Mouse (Mus musculus): ENCODE results near the gene Nubp2. TPM values are rescaled to one million over a fixed set of nuclear protein-coding genes. Genes with fewer than 3 reads are reported as not detected.

Nubp2 gene
- total RNA-seq, 2 experiments from 2014 or later: 30.4 to 31.0 TPM

DNA sequence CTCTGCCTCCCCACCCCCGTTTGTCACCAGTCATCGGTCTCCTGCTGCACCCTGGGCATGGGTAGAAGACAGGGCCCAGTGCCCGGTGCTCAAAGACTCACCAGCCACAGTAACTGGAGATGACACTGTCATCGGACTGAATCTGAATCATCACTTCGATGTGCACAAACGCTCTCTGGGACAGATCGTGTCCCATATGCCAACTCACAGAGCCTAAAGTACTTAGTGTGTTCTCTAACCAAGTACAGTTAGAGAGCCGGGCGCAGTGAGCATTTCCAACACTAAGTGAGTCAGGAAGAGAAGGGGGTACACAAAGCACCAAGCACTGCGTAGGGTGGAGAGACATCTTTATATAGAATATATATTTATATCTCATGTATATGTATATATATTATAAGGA lies 18.2 kb downstream of the Nubp2 start:
- peak in 1 of 2 experiments; percentile 39 for DNase-seq (ENCODE audit: low spot score in 2 of 2)

DNA sequence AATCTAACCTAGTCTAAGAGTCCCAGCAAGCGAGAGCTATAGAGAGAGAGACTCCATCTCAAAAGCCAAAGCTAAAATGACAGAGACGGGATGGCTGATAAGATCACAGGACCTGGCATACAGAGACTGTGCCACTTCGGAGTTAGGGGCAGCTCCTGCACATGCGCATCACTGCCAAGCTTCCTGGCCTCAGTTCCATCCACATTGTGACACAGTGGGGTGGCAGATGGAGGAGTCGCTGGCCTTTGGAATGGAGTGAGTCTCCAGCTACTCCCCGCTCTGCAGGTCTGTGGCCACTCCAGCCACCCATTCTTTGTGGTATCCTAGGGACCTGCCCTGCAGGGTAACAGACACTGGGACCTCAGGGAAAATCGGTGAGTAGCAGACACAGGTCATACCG lies 20.4 kb downstream of the Nubp2 start, which contains the start of gene Igfals:
TSS of gene Igfals (plus strand) at position 222 of the 400 bp plus-strand sequence.
- DNase-seq (ENCODE audit: low spot score in 2 of 2): no peak

DNA sequence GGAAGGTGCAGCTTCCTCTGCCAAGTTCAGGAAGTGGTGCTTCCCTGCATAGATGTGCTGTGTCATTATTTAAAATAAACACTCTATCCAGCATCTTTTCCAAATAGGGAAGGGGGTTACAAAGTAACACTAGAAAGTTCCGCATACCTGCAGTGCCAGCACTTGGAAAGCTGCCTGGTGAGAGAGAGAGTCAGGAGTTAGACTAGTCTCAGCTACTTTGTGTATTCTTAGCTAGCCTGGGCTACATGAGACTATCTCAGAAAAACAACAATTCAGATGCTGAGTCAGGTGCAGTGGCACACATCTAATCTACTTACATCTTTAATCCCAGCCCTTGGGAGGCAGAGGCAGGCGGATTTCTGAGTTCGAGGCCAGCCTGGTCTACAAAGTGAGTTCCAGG lies 24.4 kb downstream of the Nubp2 start:
- no peak for DNase-seq (ENCODE audit: low spot score in 2 of 2)

DNA sequence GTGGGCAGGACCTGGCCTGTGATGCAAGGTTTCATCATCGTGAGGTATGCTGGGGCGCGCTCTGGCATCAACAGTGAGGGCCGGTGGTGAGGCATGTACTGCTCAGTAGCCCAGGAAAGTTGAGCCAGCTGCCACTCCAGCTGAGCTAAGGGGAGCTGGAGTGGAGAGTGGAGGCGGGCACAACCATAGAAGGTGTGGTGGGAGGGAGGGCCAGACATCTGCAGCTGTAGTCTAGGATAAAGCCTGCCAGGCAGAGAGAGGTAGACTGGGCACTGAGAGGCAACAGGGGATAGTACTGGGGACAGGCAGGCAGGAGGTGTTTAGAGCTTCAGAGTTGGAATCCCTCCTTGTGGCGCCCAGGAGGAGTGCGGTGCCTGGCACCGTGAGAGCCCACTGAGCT lies 26.1 kb downstream of the Nubp2 start:
- DNase-seq (ENCODE audit: low spot score in 2 of 2): no peak

DNA sequence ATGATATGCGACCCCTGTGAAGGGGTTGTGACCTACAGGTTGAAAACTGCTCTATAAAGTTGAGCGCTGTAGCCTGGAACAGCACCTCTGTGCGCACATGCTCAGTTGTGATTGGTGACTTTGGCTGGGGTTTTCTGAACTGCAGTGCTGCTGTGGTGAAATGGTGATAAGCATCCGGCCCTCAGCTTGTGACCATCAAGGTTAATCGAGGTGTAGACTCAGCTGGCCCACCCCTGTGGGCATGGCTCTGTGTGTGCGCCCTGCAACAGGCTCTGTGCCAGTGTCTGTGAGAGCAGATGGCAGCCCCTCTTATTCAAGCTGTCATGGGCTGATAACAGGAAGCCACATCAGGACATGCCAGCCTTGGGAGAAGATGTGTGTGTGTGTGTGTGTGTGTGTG lies 27.2 kb downstream of the Nubp2 start:
- DNase-seq (ENCODE audit: low spot score in 2 of 2): no peak

DNA sequence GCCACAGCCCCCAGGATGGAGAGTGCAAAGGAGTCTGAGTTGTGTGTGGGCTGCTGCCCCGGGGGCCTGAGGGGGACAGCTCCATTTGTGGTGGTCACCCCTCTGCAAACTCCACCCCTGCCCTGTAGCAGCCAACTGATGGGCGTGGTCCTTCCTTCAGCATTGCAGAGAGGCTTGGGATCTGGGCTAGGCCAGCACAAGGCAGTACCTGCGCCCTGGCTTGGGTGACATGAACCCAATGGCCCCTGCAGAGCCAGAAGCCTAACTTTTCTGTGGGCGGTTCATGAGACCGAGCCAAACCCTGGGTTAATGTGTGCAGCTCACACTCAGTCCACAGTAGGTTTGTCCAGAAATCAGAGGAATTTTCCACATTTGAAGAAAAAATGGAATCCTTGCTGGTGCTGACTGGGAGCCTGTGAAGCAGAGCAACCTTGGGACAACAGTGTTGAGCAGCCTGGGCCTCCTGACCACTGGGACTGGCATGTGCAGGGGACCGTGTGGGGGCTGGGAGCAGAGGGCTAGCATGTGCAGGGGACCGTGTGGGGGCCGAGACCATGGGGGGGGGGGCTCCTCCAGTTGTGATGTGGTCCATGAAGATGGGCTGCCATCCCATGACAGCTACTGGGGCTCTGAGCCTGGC lies 28.2 kb downstream of the Nubp2 start:
- DNase-seq (ENCODE audit: low spot score in 2 of 2): no peak

DNA sequence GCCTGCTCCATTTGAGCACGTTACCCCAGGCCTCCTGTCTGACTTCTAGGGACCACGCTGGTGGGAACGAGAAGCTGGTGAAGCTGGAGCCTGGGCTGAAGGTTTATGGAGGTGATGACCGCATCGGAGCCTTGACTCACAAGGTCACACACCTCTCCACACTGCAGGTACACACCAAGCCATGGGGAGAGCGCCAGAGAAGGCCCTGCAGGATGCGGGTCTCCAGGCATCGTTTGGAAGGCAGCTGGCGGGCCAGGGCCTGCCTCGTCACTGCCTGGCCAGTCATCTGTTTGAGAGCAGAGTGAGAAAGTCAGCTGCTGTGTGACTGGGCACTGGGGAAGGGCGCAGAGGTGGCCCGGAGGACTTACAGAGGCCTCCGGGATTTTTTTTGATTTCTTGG lies 29.6 kb downstream of the Nubp2 start:
- DNase-seq (ENCODE audit: low spot score in 2 of 2): no peak

DNA sequence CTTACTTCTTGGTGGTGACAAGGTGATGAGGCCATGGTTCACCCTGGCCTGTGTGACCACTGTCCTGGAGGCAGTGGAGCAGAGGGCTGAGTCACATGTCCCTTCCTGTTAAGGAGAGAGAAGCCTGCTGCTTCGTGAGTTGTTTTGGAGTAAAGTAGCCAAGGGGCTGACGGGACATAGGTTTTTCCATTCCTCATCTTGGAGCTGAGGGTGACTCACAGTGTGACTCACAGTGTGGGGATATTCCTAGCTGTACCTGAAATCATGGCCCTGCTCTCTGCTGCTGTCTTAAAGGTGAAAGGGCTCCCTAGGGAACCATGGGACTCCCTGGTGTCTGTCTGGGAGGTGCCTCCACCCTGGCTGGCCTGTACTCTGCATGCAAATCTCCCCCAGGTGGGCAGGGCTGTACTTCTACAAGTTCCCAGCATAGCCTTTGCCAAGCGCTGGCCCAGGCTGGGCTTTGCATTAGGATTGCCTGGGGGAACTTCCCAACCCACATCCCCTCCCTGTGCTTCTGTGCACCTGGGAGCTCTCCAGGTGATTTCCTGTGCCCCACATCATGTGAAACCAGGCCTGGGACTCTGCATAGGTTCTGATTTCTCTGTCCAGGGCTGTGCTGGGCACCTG lies 30.2 kb downstream of the Nubp2 start:
- DNase-seq (ENCODE audit: low spot score in 2 of 2): no peak

DNA sequence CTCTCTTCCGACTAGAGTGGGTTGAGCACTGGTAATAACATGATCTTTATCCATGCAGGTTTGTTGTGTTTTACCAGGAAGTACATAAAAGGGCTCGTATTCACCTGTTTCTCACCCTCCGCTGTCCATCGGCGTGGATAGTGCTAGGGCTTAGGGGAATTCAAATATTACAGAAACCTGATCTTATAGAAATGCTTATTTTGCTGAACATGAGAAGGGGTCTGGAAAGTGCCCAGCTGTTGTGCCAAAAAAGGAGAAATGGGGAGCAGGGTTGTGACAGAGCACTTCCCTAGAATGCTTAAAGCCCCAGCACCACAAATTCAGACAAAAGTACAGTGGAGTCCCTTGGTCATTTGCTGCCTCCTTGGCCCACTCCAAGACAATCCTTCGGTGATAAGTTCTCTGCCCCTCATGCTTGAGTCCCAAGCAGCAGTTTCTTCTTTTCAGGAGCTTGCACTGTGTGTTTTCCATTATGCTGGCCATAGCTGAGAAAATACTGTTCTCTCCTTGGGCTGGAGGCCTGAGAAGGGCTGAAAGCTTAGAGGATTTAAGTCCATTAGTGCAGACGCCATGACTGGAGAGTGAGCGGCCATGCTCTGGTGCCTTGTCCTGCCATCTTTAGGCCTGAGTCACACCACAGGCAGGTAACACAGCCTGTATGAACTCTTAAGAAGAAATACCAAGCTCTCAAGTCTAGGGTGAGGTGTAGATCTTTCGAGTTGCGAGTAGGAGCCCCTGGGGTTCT lies 34.6 kb downstream of the Nubp2 start:
- no peak for DNase-seq (ENCODE audit: low spot score in 2 of 2)

DNA sequence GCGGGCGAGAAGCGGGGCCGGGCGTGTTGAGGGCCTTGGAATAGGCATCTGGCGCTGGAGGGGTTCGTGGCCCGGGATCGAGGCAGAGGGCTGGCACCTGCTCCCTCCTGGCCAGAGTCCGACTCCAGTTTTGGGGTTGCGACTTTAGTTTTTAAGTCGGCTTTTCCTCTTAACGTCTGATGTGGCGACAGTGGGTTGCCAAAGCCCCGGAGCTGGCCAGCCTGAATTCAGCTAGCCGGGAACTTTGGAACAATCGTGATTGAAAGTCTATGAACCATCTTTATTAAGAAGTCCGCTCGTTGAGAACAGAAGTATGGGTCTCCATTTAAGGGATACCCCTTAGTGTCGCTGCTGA lies 35.4 kb downstream of the Nubp2 start:
- DNase-seq (ENCODE audit: low spot score in 2 of 2): no peak

DNA sequence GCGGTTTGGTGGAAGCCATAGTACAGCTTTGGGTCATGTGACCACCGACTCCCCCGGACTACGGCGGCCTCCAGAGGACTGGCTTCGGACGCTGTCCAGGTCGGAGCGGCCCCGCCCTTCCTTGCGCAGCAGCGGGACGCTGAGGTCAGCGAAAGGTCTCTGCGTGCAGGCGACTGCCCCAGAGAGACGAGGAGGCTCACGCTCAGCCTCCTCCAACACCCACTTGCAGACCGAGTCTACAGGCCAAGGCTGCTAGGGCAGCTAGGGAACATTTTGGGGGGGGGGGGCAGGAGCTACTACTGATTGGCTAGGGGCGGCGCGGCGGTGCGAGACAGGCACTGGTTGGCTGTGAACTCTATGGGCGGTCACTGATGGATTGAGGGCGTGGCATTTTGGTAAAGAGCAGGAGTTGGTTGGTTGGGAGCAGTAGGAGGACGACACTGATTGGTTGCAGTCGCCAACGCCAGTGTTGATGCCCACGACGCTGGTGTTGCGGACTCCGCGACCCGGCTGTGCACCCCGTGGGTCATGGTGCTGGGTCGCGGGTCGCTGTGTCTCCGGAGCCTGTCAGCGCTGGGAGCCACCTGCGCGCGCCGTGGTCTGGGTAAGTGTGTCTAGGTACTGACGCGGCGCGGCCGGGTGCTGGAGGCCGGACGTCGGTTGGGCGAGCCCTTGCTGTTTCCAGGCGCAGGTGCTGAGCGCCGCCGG lies 35.9 kb downstream of the Nubp2 start, which contains the start of gene Fahd1:
TSS of gene Fahd1 (minus strand) at position 300 of the 708 bp plus-strand sequence.
- peak; percentile 92 to 95 for DNase-seq (ENCODE audit: low spot score in 2 of 2)

DNA sequence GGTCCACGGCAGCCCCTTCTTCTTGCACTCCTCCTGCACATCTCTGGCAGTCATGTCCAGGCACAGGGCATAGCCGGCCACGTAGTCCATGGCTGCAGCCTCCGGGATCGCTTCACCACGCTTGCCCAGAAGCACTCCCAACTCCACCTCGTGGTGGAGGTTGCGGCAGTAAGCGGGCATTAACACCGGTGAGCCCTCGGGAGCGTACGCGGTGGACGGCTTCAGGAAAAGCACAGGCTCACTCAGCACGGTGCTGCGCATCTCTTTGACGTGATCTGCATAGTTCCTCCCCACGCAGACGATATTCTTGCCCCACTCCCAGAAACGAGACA lies 36.5 kb downstream of the Nubp2 start:
- DNase-seq (ENCODE audit: low spot score in 2 of 2): no peak

DNA sequence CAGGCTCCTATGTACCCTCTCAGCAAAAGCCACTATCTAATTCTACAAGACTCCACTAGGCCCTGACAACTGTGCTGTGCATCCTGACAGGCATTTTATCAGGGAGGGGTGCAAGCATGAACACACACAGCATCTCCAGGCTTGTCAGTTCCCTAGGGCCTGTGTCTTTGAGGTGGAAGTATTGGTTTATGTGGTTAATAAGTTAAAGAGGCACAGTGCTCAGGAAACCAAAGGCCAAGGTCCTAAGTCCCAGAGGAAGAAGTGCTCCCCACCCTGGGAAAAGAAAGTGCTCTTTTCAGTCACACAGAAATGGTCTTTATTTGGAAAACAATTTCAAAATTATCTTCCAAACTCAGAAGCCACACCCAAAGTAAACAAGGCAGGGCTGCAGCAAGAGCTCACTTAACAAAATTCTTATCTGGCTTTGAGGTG lies 37.5 kb downstream of the Nubp2 start:
- DNase-seq (ENCODE audit: low spot score in 2 of 2): no peak

DNA sequence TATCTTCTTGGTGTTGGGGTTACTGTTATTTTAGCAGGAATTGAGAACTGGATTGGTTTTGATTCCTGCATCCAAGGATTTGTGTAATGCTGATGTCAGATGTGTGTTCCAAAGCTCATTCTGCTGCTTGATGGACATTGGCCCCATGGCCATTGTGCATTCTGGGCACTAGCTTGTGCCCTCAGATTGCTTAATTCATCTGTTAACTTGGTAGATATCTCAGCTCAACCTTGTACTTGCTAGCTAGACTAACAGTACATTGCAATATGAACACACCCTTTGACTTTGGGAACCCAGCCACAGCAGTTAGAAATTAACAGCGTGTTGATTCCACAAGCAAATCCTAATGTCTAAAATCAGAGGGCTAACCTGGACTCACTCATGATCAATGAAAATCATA lies 38.8 kb downstream of the Nubp2 start:
- no peak for DNase-seq (ENCODE audit: low spot score in 2 of 2)

DNA sequence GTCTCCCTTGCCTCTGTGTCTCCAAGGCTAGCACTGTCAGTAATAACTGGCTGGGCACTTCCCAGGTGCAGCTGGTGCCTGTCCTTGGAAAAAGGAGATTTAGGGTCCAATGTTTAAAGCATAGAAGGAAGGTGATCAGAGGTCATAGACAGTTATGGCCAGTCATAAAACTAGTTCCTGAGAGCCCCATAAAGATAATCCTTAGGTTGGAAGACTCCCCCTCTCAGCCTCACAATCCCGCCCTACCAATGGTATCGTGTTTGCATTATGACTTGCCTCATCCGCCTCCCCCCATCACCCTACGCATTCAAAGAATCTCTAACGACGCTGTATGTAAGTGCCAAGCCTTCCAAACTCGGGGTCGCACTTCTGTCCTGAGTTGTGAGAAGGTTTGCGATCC lies 41.6 kb downstream of the Nubp2 start:
- no peak for DNase-seq (ENCODE audit: low spot score in 2 of 2)

DNA sequence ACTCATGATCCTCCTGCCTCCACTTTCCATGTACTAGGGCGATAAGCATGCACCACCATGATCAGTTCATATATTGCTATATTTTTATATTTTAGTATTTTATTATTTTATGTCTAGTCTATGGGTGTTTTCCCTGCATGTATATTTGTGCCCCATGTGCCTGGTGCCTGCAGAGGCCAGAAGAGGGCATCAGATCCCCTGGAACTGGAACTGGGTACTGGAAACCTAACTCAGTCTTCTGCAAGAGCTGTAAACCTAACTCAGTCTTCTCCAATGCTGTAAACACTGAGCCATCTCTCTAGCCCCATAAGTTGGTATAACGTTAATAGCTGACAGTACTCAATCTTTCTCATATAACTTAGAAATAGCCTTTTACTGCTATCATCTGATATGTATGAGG lies 43.5 kb downstream of the Nubp2 start:
- no peak for DNase-seq (ENCODE audit: low spot score in 2 of 2)

DNA sequence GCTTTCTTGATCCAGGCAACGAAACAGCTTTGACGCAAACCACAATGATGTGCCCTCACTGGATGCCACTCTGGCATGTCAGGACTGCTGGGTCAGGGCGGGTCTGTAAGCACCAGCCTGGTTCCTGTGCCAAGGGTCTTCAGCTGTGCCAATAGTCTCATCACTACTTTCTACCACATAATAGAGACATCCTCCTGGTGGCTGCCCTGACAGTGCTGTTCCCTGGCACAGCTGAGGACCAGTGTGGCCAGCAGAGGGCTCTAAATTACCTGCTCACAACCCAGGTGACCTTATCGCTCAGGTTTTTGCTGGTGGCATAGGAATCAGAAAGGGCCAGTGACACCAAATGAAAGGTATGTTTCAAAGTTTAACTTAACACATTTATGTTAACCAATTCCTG lies 45.0 kb downstream of the Nubp2 start:
- no peak for DNase-seq (ENCODE audit: low spot score in 2 of 2)

DNA sequence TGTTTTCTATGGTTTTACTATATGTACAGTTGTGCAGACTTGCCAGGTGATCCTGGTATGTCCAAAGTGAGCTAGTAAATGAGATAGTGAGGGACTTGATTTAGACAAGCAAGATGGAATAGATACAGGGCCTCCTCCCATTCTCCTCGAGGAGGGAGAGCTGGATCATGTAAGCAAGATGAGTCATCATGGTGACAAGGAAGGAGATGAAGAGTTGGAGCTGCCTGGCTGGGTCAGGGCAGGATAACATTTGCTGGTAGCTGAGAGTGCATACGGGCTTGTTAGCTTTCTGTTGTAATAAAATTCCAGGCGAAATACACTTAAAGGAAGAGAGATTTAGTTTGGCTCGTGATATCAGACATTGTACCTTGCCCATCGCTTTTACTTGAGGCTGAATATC lies 45.8 kb downstream of the Nubp2 start:
- no peak for DNase-seq (ENCODE audit: low spot score in 2 of 2)

DNA sequence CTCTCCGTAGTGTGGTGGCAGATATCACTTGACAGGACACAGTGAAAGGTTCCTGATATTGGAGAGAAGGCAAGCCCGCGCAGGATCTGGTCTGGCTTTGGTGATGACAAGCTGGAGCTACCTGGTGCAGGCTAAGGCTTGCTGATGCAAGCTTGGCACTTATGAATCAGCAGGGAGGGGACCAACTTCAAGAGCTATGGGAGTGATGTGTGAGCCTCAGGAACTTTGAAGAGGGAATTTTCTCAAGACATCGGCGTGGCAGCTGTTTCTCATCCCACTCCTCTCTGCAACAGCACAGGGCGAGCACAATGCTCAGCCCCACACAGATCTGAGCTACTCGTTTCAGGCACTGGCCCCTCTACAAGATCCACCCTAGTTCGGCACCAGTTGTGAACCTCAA lies 46.3 kb downstream of the Nubp2 start, which contains the start of gene Hagh:
TSS of gene Hagh (plus strand) at position 302 of the 400 bp plus-strand sequence.
- DNase-seq (ENCODE audit: low spot score in 2 of 2): no peak

Measured in left cerebral cortex, adult 18-20 months (tissue).